Mouse (Mus musculus): ENCODE data around the gene Sh3kbp1. TPM values are rescaled to one million over a fixed set of nuclear protein-coding genes. Genes with fewer than 3 reads are reported as not detected.

The Sh3kbp1 gene
- polyA plus RNA-seq, 1 experiment from 2014 or later = 33.5 TPM

DNA sequence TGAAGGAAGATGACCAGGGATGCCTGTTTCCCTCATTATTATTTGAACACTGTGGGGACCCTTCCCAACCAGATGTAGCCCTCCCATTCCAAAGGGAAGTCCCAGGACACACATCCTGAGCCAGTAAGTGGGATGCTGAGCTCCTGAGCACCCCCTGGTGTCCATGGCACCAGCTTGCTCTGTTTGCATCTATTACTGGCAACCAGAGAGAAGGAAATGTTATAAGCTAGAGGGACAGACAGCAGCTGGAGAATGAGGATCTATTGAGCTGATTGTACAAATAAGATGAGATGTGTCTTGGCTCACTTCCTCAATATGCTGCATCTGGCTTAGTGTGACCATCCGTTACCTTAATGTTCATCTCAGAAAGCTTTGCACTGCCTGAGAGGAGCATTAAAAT is 124.8 kb downstream of the Sh3kbp1 start:
- H3K36me3 ChIP-seq (ENCODE audit: control insufficient read depth, insufficient read depth, low read length) = no peaks in the 10 kb centered on the region
- H3K9ac ChIP-seq (ENCODE audit: low read length) = no peak overlapping the region
- H3K27me3 ChIP-seq (ENCODE audit: control insufficient read depth, insufficient read depth, low read depth, low read length) = no peaks in the 10 kb centered on the region; the same call in 1 of the 2 replicates
- no peak overlapping the region for H3K4me3 ChIP-seq (ENCODE audit: low read length)
- no peak; the same call in 1 of the 2 replicates for ATAC-seq (ENCODE audit: low read depth)
- no peaks in the 10 kb centered on the region for H3K4me1 ChIP-seq (replicated peaks; ENCODE audit: control insufficient read depth, insufficient read depth, low read length)
- no peaks in the 10 kb centered on the region for H3K9me3 ChIP-seq (ENCODE audit: control insufficient read depth, low read length)
- WGBS = 63% methylated on average over 1 of the region's 1 CpGs
- H3K27ac ChIP-seq (ENCODE audit: low read length) = no peak overlapping the region
- no peak overlapping the region for H3K4me2 ChIP-seq (ENCODE audit: low read depth, low read length)

DNA sequence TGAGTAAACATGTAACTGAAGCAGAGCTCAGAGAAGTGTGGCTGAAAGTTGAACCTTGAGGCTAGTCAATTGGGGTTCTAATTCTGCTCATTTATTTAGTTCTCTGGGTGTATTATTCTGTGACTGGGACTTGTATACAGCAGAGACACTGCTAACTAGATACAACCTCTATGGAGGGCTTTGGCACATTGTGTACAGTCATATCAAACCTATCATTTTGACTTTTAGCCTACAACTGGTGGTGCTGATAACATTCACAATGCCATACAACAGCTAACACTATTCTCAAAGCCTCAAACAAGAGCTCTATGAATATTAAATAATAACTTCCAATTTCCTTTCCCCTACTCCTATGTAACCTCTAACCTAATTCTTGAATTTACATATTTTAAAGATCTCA is 129.2 kb downstream of the Sh3kbp1 start:
- no peaks in the 10 kb centered on the region for H3K4me1 ChIP-seq (replicated peaks; ENCODE audit: control insufficient read depth, insufficient read depth, low read length)
- H3K9ac ChIP-seq (ENCODE audit: low read length) = no peak overlapping the region
- H3K4me2 ChIP-seq (ENCODE audit: low read depth, low read length) = no peak overlapping the region
- H3K27ac ChIP-seq (ENCODE audit: low read length) = no peak overlapping the region
- ATAC-seq (ENCODE audit: low read depth) = no peak
- H3K36me3 ChIP-seq (ENCODE audit: control insufficient read depth, insufficient read depth, low read length) = no peaks in the 10 kb centered on the region
- no peaks in the 10 kb centered on the region for H3K9me3 ChIP-seq (ENCODE audit: control insufficient read depth, low read length)
- no peaks in the 10 kb centered on the region for H3K27me3 ChIP-seq (ENCODE audit: control insufficient read depth, insufficient read depth, low read depth, low read length)
- no peak overlapping the region for H3K4me3 ChIP-seq (ENCODE audit: low read length)

DNA sequence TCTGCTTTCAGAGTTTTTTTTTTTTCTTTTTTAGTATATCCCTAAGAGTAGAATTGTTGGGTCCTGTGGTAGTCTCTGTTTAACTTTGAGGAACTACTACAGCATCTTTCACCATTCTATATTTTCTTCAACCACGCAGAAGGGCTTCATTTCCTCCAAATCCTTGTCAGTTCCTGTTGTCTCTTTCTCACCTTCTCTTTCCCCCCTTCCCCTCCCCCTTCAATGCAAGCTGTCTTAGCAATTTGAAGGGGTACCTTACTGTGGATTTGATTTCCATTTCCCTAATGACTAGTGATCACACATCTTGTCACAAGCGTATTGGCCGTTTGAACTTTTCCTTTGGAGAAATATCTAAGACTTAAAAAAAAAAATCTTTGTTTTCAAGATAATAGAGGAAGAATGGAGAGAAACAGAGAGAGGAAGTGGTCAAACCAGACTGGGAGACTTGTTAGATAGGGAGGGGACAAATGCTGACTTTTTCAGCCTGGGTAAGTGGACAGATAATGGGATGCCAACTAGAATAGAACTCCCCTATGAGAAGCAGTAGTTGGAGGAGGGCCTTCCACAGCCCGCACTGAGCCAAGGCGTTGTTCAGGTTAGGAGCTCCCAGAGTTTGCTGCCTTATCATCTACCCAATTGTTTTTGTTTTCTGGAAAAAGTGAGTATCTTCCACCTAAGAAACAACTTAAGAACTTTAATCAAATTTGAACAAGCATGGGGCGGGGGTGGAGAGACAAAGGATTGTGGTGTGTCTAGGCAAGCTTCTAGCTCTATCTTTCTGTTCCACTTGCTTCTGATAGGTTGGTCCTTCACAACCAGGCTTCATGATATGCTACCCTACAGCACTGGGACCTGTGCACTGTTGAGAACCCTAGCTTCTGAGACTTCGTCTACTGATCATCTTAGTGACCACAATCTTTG is 130.1 kb downstream of the Sh3kbp1 start:
- ATAC-seq (ENCODE audit: low read depth) = no peak
- Histone ChIP-seq H3K27me3 (ENCODE audit: control insufficient read depth, insufficient read depth, low read depth, low read length) (no peaks in the 10 kb centered on the region), H3K4me1 (replicated peaks; ENCODE audit: control insufficient read depth, insufficient read depth, low read length) (no peaks in the 10 kb centered on the region), H3K4me2 (ENCODE audit: low read depth, low read length) (no peak overlapping the region), H3K27ac (ENCODE audit: low read length) (no peak overlapping the region), H3K9me3 (ENCODE audit: control insufficient read depth, low read length) (no peaks in the 10 kb centered on the region), H3K4me3 (ENCODE audit: low read length) (no peak overlapping the region), H3K9ac (ENCODE audit: low read length) (no peak overlapping the region), H3K36me3 (ENCODE audit: control insufficient read depth, insufficient read depth, low read length) (no peaks in the 10 kb centered on the region)
- WGBS = 88% methylated on average over 7 of the region's 7 CpGs

DNA sequence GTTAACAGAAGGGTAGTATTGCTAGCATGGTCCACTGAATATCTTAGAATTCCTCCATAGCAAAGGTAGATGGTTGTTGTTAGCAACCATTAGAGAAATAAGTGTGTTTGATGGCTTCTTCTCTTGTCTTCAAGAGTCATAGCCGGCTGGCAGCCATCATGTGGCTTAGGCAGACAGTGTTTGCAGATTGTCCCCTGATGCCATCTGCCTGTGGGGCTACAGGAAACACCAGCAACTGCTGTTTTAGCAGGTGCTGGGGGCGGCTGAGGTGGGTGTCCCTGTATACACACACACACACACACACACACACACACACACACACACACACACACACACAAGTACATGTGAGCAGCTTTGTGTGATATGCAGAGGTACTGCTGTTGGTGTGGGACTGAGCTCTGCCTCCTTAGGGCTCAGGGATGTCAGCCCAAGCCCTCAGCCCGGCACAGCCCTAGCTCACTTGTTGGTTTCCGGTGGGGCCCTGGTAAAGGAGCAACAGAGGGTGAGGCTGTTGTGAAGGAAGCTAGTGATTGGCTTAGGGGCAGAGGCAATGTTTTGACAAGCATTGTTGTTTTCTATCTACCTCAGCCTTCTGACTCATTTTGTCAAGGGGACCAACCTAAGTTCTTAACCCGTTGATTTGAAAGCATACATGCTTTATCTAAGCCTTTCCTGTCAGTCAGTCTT is 130.9 kb downstream of the Sh3kbp1 start:
- no peaks in the 10 kb centered on the region for H3K27me3 ChIP-seq (ENCODE audit: control insufficient read depth, insufficient read depth, low read depth, low read length)
- no peak overlapping the region for H3K4me3 ChIP-seq (ENCODE audit: low read length)
- H3K9me3 ChIP-seq (ENCODE audit: control insufficient read depth, low read length) = no peaks in the 10 kb centered on the region
- 74% methylated on average over 4 of the region's 5 CpGs for WGBS
- H3K27ac ChIP-seq (ENCODE audit: low read length) = no peak overlapping the region
- no peaks in the 10 kb centered on the region for H3K4me1 ChIP-seq (replicated peaks; ENCODE audit: control insufficient read depth, insufficient read depth, low read length)
- no peaks in the 10 kb centered on the region for H3K36me3 ChIP-seq (ENCODE audit: control insufficient read depth, insufficient read depth, low read length)
- no peak overlapping the region for H3K9ac ChIP-seq (ENCODE audit: low read length)
- no peak for ATAC-seq (ENCODE audit: low read depth)
- no peak overlapping the region for H3K4me2 ChIP-seq (ENCODE audit: low read depth, low read length)

DNA sequence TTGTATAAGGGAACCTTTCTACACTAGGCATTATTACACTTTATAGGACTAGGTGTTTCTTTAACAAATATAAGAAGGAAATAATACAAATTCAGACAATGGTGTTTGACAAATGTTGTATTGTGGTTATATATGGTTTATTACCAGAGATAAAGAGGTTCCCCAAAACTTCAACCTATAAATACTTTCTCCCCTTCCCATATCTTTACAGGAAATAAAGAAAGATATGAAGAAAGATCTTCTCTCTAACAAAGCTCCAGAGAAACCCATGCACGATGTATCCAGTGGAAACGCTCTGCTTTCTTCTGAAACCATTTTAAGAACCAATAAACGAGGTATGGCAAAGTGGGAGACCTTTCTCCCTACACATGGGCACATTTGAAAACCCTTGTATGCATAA is 136.7 kb downstream of the Sh3kbp1 start:
- no peak overlapping the region for H3K4me2 ChIP-seq (ENCODE audit: low read depth, low read length)
- H3K4me1 ChIP-seq (replicated peaks; ENCODE audit: control insufficient read depth, insufficient read depth, low read length) = no peaks in the 10 kb centered on the region
- no peak overlapping the region for H3K4me3 ChIP-seq (ENCODE audit: low read length)
- 80% methylated on average over 3 of the region's 3 CpGs for WGBS
- no peak overlapping the region for H3K9ac ChIP-seq (ENCODE audit: low read length)
- H3K27me3 ChIP-seq (ENCODE audit: control insufficient read depth, insufficient read depth, low read depth, low read length) = no peaks in the 10 kb centered on the region; the same call in 1 of the 2 replicates
- no peaks in the 10 kb centered on the region for H3K36me3 ChIP-seq (ENCODE audit: control insufficient read depth, insufficient read depth, low read length)
- H3K9me3 ChIP-seq (ENCODE audit: control insufficient read depth, low read length) = no peaks in the 10 kb centered on the region
- H3K27ac ChIP-seq (ENCODE audit: low read length) = no peak overlapping the region
- ATAC-seq (ENCODE audit: low read depth) = no peak

DNA sequence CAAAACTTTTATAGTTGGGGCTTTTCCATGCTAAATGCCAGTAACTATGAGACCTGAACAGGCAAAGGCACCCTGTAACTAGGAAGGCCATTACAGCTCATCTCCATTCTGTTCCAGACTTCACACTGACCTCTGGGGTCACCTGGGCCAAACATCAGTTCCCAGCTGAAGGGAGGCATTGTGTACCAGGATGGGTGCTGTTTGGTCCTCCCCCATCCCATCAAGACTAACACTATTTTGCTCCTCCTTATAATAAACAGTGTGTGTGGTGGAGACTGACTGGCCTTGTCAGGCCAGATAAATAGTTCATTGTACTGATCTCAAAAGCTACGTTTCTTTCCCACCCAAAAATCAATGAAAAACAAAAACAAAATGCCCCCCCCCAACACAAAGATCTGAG is 138.8 kb downstream of the Sh3kbp1 start:
- ATAC-seq (ENCODE audit: low read depth) = no peak
- H3K9ac ChIP-seq (ENCODE audit: low read length) = no peak overlapping the region
- no peaks in the 10 kb centered on the region for H3K36me3 ChIP-seq (ENCODE audit: control insufficient read depth, insufficient read depth, low read length)
- WGBS = 32% methylated on average over 1 of the region's 1 CpGs
- no peak overlapping the region for H3K27ac ChIP-seq (ENCODE audit: low read length)
- no peaks in the 10 kb centered on the region for H3K4me1 ChIP-seq (replicated peaks; ENCODE audit: control insufficient read depth, insufficient read depth, low read length)
- no peak overlapping the region for H3K4me3 ChIP-seq (ENCODE audit: low read length)
- no peaks in the 10 kb centered on the region; the same call in 1 of the 2 replicates for H3K27me3 ChIP-seq (ENCODE audit: control insufficient read depth, insufficient read depth, low read depth, low read length)
- no peak overlapping the region for H3K4me2 ChIP-seq (ENCODE audit: low read depth, low read length)
- H3K9me3 ChIP-seq (ENCODE audit: control insufficient read depth, low read length) = no peaks in the 10 kb centered on the region

DNA sequence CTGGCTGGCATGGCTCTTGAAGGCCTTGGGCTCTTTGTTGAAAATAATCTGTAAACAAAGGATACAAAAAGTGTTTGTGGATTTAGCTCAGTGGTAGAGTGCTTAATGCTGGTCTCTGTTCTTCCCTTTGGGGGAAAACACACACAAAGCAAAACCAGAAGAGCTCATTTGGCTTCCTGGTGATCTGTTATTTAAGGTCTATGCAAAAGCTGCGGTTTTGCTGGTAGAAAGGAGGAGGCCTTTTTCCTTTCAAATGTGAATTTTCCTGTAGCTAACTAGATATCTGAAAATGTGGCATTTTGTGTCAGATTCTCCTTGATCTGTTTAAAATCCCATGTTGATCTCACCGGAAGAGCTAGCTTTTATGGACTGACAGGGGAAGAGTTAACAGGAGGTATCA is 141.9 kb downstream of the Sh3kbp1 start:
- 63% methylated on average over 2 of the region's 2 CpGs for WGBS
- H3K9ac ChIP-seq (ENCODE audit: low read length) = no peak overlapping the region
- H3K4me1 ChIP-seq (replicated peaks; ENCODE audit: control insufficient read depth, insufficient read depth, low read length) = no peaks in the 10 kb centered on the region
- no peak overlapping the region for H3K4me3 ChIP-seq (ENCODE audit: low read length)
- H3K9me3 ChIP-seq (ENCODE audit: control insufficient read depth, low read length) = no peaks in the 10 kb centered on the region
- H3K4me2 ChIP-seq (ENCODE audit: low read depth, low read length) = no peak overlapping the region
- no peak overlapping the region for H3K27ac ChIP-seq (ENCODE audit: low read length)
- ATAC-seq (ENCODE audit: low read depth) = no peak
- no peaks in the 10 kb centered on the region for H3K36me3 ChIP-seq (ENCODE audit: control insufficient read depth, insufficient read depth, low read length)
- no peaks in the 10 kb centered on the region; the same call in 1 of the 2 replicates for H3K27me3 ChIP-seq (ENCODE audit: control insufficient read depth, insufficient read depth, low read depth, low read length)

DNA sequence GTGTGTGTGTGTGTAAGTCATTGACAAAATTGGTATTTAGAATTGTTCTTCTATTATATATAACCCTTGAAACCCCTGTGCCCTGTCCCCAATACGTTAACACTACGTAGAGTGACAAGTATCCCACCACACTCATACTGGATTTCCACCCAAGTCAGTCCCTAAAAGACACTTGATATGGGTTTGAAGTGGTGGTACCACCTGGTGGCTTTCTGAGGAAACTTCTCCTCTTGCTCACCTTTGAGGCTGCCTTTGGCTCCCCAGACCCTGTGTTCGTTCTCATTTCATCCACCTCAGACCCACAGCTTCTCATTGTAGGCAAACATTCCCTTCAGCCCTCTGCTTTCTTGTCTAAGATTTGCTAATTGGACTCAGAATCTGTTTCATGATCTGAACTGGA is 142.7 kb downstream of the Sh3kbp1 start:
- ATAC-seq (ENCODE audit: low read depth) = no peak
- no peak overlapping the region for H3K4me3 ChIP-seq (ENCODE audit: low read length)
- H3K4me1 ChIP-seq (replicated peaks; ENCODE audit: control insufficient read depth, insufficient read depth, low read length) = no peaks in the 10 kb centered on the region
- H3K9ac ChIP-seq (ENCODE audit: low read length) = no peak overlapping the region
- H3K27me3 ChIP-seq (ENCODE audit: control insufficient read depth, insufficient read depth, low read depth, low read length) = no peaks in the 10 kb centered on the region; the same call in 1 of the 2 replicates
- 74% methylated on average over 3 of the region's 3 CpGs for WGBS
- H3K27ac ChIP-seq (ENCODE audit: low read length) = no peak overlapping the region
- H3K4me2 ChIP-seq (ENCODE audit: low read depth, low read length) = no peak overlapping the region
- H3K36me3 ChIP-seq (ENCODE audit: control insufficient read depth, insufficient read depth, low read length) = no peaks in the 10 kb centered on the region
- H3K9me3 ChIP-seq (ENCODE audit: control insufficient read depth, low read length) = no peaks in the 10 kb centered on the region

DNA sequence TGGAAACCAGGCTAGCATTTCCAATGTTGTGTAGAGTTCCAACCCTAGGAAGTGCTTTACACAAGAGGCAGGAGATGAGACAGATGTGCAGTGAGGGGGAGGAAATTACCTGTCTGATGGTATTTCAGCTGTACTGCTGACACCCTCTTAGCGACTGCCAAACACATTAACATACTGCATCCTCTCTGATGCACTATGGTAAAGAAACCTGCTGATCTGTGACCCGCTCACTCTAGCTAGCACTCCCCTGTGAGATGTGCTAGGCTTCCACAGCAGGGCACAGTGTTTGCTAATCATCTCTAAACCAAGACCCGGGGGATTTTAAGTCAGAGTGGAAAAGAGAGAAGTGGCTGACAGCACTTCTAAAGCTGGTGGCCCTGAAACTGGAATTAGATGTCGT is 145.1 kb downstream of the Sh3kbp1 start:
- no peak overlapping the region for H3K9ac ChIP-seq (ENCODE audit: low read length)
- ATAC-seq (ENCODE audit: low read depth) = no peak

More for the DNA sequence above, 145.1 kb downstream of the Sh3kbp1 start:
- WGBS = 51% methylated on average over 4 of the region's 4 CpGs
- Histone ChIP-seq H3K36me3 (ENCODE audit: control insufficient read depth, insufficient read depth, low read length) (no peaks in the 10 kb centered on the region), H3K27me3 (ENCODE audit: control insufficient read depth, insufficient read depth, low read depth, low read length) (no peaks in the 10 kb centered on the region; the same call in 1 of the 2 replicates), H3K4me1 (replicated peaks; ENCODE audit: control insufficient read depth, insufficient read depth, low read length) (no peaks in the 10 kb centered on the region), H3K9me3 (ENCODE audit: control insufficient read depth, low read length) (no peaks in the 10 kb centered on the region), H3K4me2 (ENCODE audit: low read depth, low read length) (no peak overlapping the region), H3K27ac (ENCODE audit: low read length) (no peak overlapping the region), H3K4me3 (ENCODE audit: low read length) (no peak overlapping the region)

Data from lung, embryonic 16.5 days (tissue).